Mouse (Mus musculus) liver, adult 2 months (tissue): Measurements from ENCODE around the gene Gm45716. TPM values are rescaled to one million over a fixed set of nuclear protein-coding genes. Genes with fewer than 3 reads are reported as not detected.
A peak's percentile ranks its signal among the peaks of the same experiment; 100 is the strongest.

Experiments
- DNase-seq: peaks from one replicate; pipeline ENCODE4 v3.0.0-alpha.2; 2011; ENCODE audit warnings: low read depth, low spot score; ENCODE audit errors: extremely low read depth
- H3K27ac ChIP-seq: fragments of 200-500 bp; replicated peaks from 2 replicates; pipeline ENCODE4 v1.5.1; 2012; ENCODE audit warnings: low read depth, mild to moderate bottlenecking, control low read depth, inconsistent platforms, low read length; ENCODE audit not compliant: insufficient read depth
- H3K27me3 ChIP-seq: fragments of 200-500 bp; 2 replicates; pipeline ENCODE4 v1.6.1; 2012; ENCODE audit warnings: mild to moderate bottlenecking, moderate library complexity, low read length, inconsistent platforms; ENCODE audit not compliant: control insufficient read depth, insufficient read depth
- H3K36me3 ChIP-seq: fragments of 200-500 bp; 2 replicates; pipeline ENCODE4 v1.6.1; 2012; ENCODE audit warnings: low read length, inconsistent platforms; ENCODE audit not compliant: control insufficient read depth, insufficient read depth
- H3K4me1 ChIP-seq: fragments of 200-500 bp; 2 replicates; pipeline ENCODE4 v1.6.1; 2011; ENCODE audit warnings: low read length; ENCODE audit not compliant: control insufficient read depth, insufficient read depth
- H3K4me3 ChIP-seq: fragments of 200-500 bp; 2 replicates; pipeline ENCODE4 v1.5.1; 2011; ENCODE audit warnings: low read depth, mild to moderate bottlenecking, control low read depth, low read length, moderate library complexity; ENCODE audit not compliant: insufficient read depth
- H3K79me2 ChIP-seq: fragments of 200-500 bp; 2 replicates; pipeline ENCODE4 v1.6.1; 2012; ENCODE audit warnings: inconsistent platforms, mild to moderate bottlenecking, low read length, moderate library complexity; ENCODE audit not compliant: control insufficient read depth, insufficient read depth
- H3K9ac ChIP-seq: fragments of 200-500 bp; 2 replicates; pipeline ENCODE4 v1.6.1; 2012; ENCODE audit warnings: low read depth, mild to moderate bottlenecking, control low read depth, inconsistent platforms, low read length
- CTCF ChIP-seq: fragments of 200-500 bp; IDR thresholded peaks from 2 replicates; pipeline ENCODE4 v1.5.1; 2011; ENCODE audit warnings: low read depth, low read length, control low read depth
- POLR2A ChIP-seq: fragments of 200-500 bp; IDR thresholded peaks from 2 replicates; pipeline ENCODE4 v1.6.1; 2011; ENCODE audit warnings: low read length, control low read depth; ENCODE audit not compliant: insufficient read depth; ENCODE audit errors: extremely low read depth
- WGBS: fragments of 180-500 bp; shearing (Covaris S2); methylation state at CpG from one replicate; pipeline ENCODE4 v1.1.7; 2018; 5-methylcytosine and 5-hydroxymethylcytosine counted together
- polyA plus RNA-seq: library from polyadenylated mRNA; depleted of rRNA; stranded (reverse); fragments of >200 nt; gene quantifications from 2 replicates; pipeline ENCODE4 v1.2.3, GENCODE M21; 2012
- total RNA-seq: library from RNA; depleted of rRNA; stranded (reverse); fragments of >200 nt; gene quantifications from 2 replicates; pipeline ENCODE4 v1.2.3, GENCODE M21; 2014

The Gm45716 gene
- total and polyA plus RNA-seq, 2 experiments, result 1.9 to 4.9 TPM

DNA sequence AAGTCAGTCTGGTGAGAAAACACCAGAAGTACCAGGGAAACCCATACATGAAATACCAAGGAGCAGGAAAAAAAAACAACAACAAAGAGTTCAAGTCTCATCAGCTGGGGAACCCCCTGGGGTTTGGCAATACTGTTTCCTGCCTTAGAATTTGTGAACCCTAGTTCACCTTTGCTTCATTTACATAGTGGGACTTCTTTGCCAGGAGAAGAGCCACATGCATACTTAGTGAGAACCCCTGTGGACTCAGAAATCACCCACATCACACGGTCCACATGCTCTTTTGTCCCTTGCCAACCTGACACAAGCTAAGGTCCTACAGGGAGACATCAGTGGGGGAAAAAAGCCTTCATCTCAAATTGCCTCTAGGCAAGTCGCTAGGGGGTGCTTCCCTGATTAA is 51.2 kb downstream of the Gm45716 start:
- Histone ChIP-seq H3K27me3 (no peaks in the 10 kb centered on the region), H3K27ac (no peak overlapping the region), H3K79me2 (no peaks in the 10 kb centered on the region), H3K4me1 (peaks cover 14% of the 10 kb centered on the region), H3K9ac (no peak overlapping the region), H3K36me3 (no peaks in the 10 kb centered on the region), H3K4me3 (no peak overlapping the region)
- TF ChIP-seq CTCF (no peak), POLR2A (no peak)
- no peak for DNase-seq
- 68% methylated on average over 2 of the region's 2 CpGs for WGBS

DNA sequence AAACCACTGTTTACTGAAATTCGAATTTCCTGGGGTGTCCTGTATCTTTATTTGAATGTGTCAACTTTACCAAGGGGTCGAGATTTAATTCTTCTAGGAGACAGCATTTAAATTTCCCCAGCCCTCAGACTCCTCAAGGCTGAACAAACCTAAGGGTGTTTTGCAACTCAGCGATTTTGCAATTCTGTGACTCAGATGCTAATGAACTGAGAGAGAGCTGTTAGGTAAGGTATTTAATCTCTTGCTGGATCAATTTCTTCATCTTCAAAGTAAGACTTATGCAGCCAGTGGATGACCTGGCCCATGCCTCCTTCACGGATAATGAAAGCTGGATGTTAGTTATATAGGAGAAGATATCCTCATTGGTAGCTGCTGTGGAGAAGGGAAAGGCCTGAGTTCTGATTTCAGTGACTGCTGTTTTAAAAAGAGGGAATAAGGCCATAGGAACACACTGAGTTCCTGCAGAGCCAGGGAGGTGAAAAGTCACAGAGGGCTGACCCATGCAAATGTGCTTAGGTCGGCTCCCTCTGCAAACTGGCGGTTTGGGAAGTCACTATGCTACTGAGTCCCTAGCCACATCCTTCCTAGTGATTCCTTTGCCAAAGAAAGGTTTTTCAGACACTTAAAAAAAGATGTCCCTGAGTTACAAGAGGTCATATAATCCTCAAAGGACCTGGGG is 53.3 kb downstream of the Gm45716 start:
- Histone ChIP-seq H3K4me3 (no peak overlapping the region), H3K27ac (peak overlapping the region; percentile 79), H3K27me3 (no peaks in the 10 kb centered on the region), H3K4me1 (peaks cover 14% of the 10 kb centered on the region), H3K9ac (no peak overlapping the region), H3K79me2 (no peaks in the 10 kb centered on the region), H3K36me3 (no peaks in the 10 kb centered on the region)
- WGBS, result 8% methylated on average over 6 of the region's 6 CpGs
- DNase-seq, result peak; percentile 94
- no peak for TF ChIP-seq POLR2A
- no peak for TF ChIP-seq CTCF

DNA sequence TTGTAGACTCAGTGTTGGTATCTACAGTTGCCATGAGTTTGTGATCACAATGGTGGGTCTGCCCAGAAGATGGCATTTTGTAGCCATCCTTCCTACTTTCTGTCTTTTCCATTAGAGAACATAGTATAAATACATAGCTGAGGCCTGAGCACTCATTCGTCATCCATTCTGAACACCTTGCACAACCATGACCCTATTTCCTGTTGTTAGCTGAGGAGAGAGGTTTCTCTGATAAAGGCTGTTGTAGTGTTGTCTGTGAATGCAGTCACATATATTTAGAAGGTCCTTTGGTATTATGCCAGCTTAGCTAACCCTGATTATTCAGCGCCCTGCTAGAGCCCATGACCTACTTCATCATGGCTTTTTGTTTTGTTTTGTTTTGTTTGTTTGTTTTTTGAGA is 54.4 kb downstream of the Gm45716 start:
- DNase-seq, result no peak
- WGBS, result 57% methylated on average over 2 of the region's 2 CpGs

DNA sequence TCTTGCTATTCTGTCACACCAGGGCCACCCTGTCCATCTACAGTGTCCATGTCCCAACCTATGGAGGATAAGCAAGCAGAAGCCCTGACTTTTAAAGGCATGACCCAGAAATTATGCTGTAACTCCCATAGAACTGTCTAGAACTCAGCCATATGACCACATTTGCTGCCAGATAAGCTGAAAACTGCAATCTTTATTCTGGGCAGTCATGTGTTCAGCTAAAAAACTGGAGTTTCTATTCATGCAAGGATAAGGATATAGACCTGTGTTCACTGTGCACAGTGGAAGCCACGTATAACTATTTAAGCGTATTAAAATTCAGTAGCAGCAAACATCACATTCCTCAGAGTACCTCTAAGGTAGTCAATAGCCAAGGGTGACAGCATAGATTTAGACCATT is 55.8 kb downstream of the Gm45716 start:
- H3K79me2 ChIP-seq, result no peaks in the 10 kb centered on the region
- no peak for TF ChIP-seq POLR2A
- no peak for TF ChIP-seq CTCF
- H3K36me3 ChIP-seq, result no peaks in the 10 kb centered on the region
- H3K27me3 ChIP-seq, result no peaks in the 10 kb centered on the region
- peaks cover 14% of the 10 kb centered on the region for H3K4me1 ChIP-seq
- no peak overlapping the region for H3K27ac ChIP-seq
- H3K9ac ChIP-seq, result no peak overlapping the region
- no peak for DNase-seq
- 95% methylated on average over 2 of the region's 2 CpGs for WGBS
- H3K4me3 ChIP-seq, result no peak overlapping the region

More for the DNA sequence above, 54.4 kb downstream of the Gm45716 start:
- no peak for TF ChIP-seq CTCF
- TF ChIP-seq POLR2A, result no peak
- H3K27ac ChIP-seq, result no peak overlapping the region
- no peak overlapping the region for H3K4me3 ChIP-seq
- no peaks in the 10 kb centered on the region for H3K79me2 ChIP-seq
- no peaks in the 10 kb centered on the region for H3K27me3 ChIP-seq
- H3K36me3 ChIP-seq, result no peaks in the 10 kb centered on the region
- H3K4me1 ChIP-seq, result peaks cover 14% of the 10 kb centered on the region
- no peak overlapping the region for H3K9ac ChIP-seq

GRCm38 (mm10) chr11:90245630-90246029 is 58.1 kb downstream of the Gm45716 start:
- Histone ChIP-seq H3K79me2 (peaks cover 6% of the 10 kb centered on the region; the same call in 1 of the 2 replicates), H3K27me3 (no peaks in the 10 kb centered on the region), H3K27ac (no peak overlapping the region), H3K36me3 (no peaks in the 10 kb centered on the region), H3K4me3 (no peak overlapping the region), H3K9ac (no peak overlapping the region), H3K4me1 (peaks cover 9% of the 10 kb centered on the region)
- DNase-seq, result no peak
- TF ChIP-seq CTCF, result no peak
- no peak for TF ChIP-seq POLR2A
- WGBS, result 62% methylated on average over 6 of the region's 6 CpGs

GRCm38 (mm10) chr11:90246676-90247075 is 59.2 kb downstream of the Gm45716 start:
- Histone ChIP-seq H3K36me3 (no peaks in the 10 kb centered on the region), H3K27me3 (no peaks in the 10 kb centered on the region), H3K4me3 (no peak overlapping the region), H3K4me1 (peaks cover 4% of the 10 kb centered on the region; the same call in 1 of the 2 replicates), H3K79me2 (peaks cover 6% of the 10 kb centered on the region; the same call in 1 of the 2 replicates), H3K9ac (no peak overlapping the region), H3K27ac (no peak overlapping the region)
- TF ChIP-seq POLR2A (no peak), CTCF (no peak)
- DNase-seq, result no peak
- 89% methylated on average over 4 of the region's 4 CpGs for WGBS
